Mouse (Mus musculus) hindbrain, postnatal 0 days (tissue): Measurements from ENCODE around the gene Gas2l2. TPM values are rescaled to one million over a fixed set of nuclear protein-coding genes. Genes with fewer than 3 reads are reported as not detected.

Experiments used
- ATAC-seq: fragments of 200-750 bp; cut with Nextera tagmentation; 2 replicates; pipeline ENCODE4 v1.8.0; 2017; ENCODE audit warnings: mild to moderate bottlenecking, moderate TSS enrichment, moderate library complexity
- DNase-seq: peaks from one replicate; pipeline ENCODE4 v3.0.0-alpha.2; 2015; ENCODE audit warnings: low spot score
- H3K27ac ChIP-seq: fragments of 300-500 bp; sonication (generic); 2 replicates; pipeline ENCODE4 v1.5.1; 2014; ENCODE audit warnings: mild to moderate bottlenecking
- H3K27me3 ChIP-seq: fragments of 300-500 bp; sonication (generic); 2 replicates; pipeline ENCODE4 v1.6.1; 2014; ENCODE audit warnings: low read length, mixed read lengths; ENCODE audit not compliant: insufficient read depth
- H3K36me3 ChIP-seq: fragments of 300-500 bp; sonication (generic); 2 replicates; pipeline ENCODE4 v1.6.1; 2014; ENCODE audit warnings: low read length, mixed read lengths; ENCODE audit not compliant: insufficient read depth
- H3K4me1 ChIP-seq: fragments of 300-500 bp; sonication (generic); 2 replicates; pipeline ENCODE4 v1.6.1; 2014; ENCODE audit warnings: antibody characterized with exemption, low read length, mixed read lengths; ENCODE audit not compliant: insufficient read depth
- H3K4me2 ChIP-seq: fragments of 300-500 bp; sonication (generic); 2 replicates; pipeline ENCODE4 v1.6.1; 2014; ENCODE audit warnings: low read depth, mild to moderate bottlenecking, low read length, moderate library complexity, mixed read lengths
- H3K4me3 ChIP-seq: fragments of 300-500 bp; sonication (generic); 2 replicates; pipeline ENCODE4 v1.5.1; 2014; ENCODE audit warnings: low read length
- H3K9ac ChIP-seq: fragments of 300-500 bp; sonication (generic); replicated peaks from 2 replicates; pipeline ENCODE4 v1.6.1; 2014; ENCODE audit warnings: mild to moderate bottlenecking, low read length, moderate library complexity, mixed read lengths
- H3K9me3 ChIP-seq: fragments of 300-500 bp; sonication (generic); 2 replicates; pipeline ENCODE4 v1.6.1; 2016; ENCODE audit warnings: low read length, mixed read lengths
- CTCF ChIP-seq: IDR thresholded peaks from 2 replicates; pipeline ENCODE4 v1.5.1; 2016; ENCODE audit warnings: antibody characterized with exemption, control low read depth, low read depth
- WGBS: fragments of 180-500 bp; shearing (Covaris S2); extraction: QIAGEN DNeasy Blood & Tissue Kit; methylation state at CpG from one replicate; pipeline ENCODE4 v1.1.7; 2014; 5-methylcytosine and 5-hydroxymethylcytosine counted together
- polyA plus RNA-seq: library from polyadenylated mRNA; unstranded; fragments of >200 nt; fragmentation: Nextera tagmentation; extraction: Ambion mirVana; gene quantifications from 2 replicates; pipeline ENCODE4 v1.2.1, GENCODE M21; 2015
- total RNA-seq: library from RNA; depleted of rRNA; stranded (reverse); fragments of >200 nt; gene quantifications from 2 replicates; pipeline ENCODE4 v1.2.3, GENCODE M21; 2014

Gene Gas2l2
- total and polyA plus RNA-seq, 2 experiments from 2014 or later = 0.69 to 1.0 TPM

DNA sequence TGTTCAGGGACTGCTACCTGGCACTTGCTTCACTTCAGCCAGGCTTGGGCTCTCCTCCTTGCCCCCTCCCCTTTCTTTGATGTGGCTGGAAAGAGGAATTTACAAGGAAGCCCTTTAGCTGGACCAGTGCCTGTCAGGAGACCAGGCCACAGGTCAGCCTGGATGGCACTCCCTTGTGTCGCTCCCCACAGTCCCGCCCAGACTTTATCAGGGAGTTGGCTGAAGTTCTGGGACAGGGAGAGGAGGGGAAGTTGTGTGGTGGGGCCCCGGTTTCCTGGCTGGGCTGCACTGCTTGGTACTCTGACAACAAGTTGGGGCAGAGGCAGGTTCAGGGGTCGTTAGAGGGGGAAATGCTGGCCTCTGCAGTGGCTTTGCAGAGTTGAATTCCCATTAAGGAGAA lies 25.3 kb upstream of the Gas2l2 start:
- no peaks in the 10 kb centered on the region for H3K4me1 ChIP-seq
- ATAC-seq (no peak), DNase-seq (no peak)
- no peak overlapping the region for H3K27ac ChIP-seq
- H3K27me3 ChIP-seq = no peaks in the 10 kb centered on the region
- 25% methylated on average over 4 of the region's 4 CpGs for WGBS
- H3K9ac ChIP-seq = no peak overlapping the region
- H3K4me3 ChIP-seq = no peak overlapping the region
- H3K4me2 ChIP-seq = no peak overlapping the region
- no peaks in the 10 kb centered on the region for H3K9me3 ChIP-seq
- no peak for TF ChIP-seq CTCF
- no peaks in the 10 kb centered on the region for H3K36me3 ChIP-seq

GRCm38 (mm10) chr11:83451281-83451680 lies 22.0 kb upstream of the Gas2l2 start:
- no peaks in the 10 kb centered on the region for H3K9me3 ChIP-seq
- no peaks in the 10 kb centered on the region for H3K36me3 ChIP-seq
- H3K27me3 ChIP-seq = no peaks in the 10 kb centered on the region
- H3K4me1 ChIP-seq = no peaks in the 10 kb centered on the region
- H3K27ac ChIP-seq = no peak overlapping the region
- no peak overlapping the region for H3K9ac ChIP-seq
- no peak for TF ChIP-seq CTCF
- H3K4me2 ChIP-seq = no peak overlapping the region
- WGBS = 79% methylated on average over 10 of the region's 10 CpGs
- no peak for DNase-seq
- H3K4me3 ChIP-seq = no peak overlapping the region
- ATAC-seq = no peak

- WGBS = 35% methylated on average over 1 of the region's 1 CpGs
- DNase-seq (no peak), ATAC-seq (no peak)
- no peak overlapping the region for H3K9ac ChIP-seq
- no peak overlapping the region for H3K27ac ChIP-seq
- H3K36me3 ChIP-seq = no peaks in the 10 kb centered on the region
- no peak overlapping the region for H3K4me3 ChIP-seq
- H3K4me1 ChIP-seq = no peaks in the 10 kb centered on the region
- no peak for TF ChIP-seq CTCF
- no peaks in the 10 kb centered on the region for H3K9me3 ChIP-seq
- H3K27me3 ChIP-seq = no peaks in the 10 kb centered on the region
- H3K4me2 ChIP-seq = no peak overlapping the region
These were observed 21.3 kb upstream of the Gas2l2 start for GRCm38 (mm10) chr11:83450550-83450949.

- no peaks in the 10 kb centered on the region for H3K9me3 ChIP-seq
- ATAC-seq = no peak
- H3K27ac ChIP-seq = no peak overlapping the region
- DNase-seq = no peak
- no peak for TF ChIP-seq CTCF
- H3K4me2 ChIP-seq = no peak overlapping the region
- no peak overlapping the region for H3K9ac ChIP-seq
- 65% methylated on average over 4 of the region's 4 CpGs for WGBS
- no peaks in the 10 kb centered on the region for H3K36me3 ChIP-seq
- peaks cover 10% of the 10 kb centered on the region; the same call in 1 of the 2 replicates for H3K27me3 ChIP-seq
- no peak overlapping the region for H3K4me3 ChIP-seq
- H3K4me1 ChIP-seq = no peaks in the 10 kb centered on the region
These were observed 20.0 kb upstream of the Gas2l2 start for GRCm38 (mm10) chr11:83449298-83449697.

GRCm38 (mm10) chr11:83448927-83449236 lies 19.6 kb upstream of the Gas2l2 start:
- Histone ChIP-seq H3K4me3 (no peak overlapping the region), H3K9me3 (no peaks in the 10 kb centered on the region), H3K27me3 (peaks cover 13% of the 10 kb centered on the region), H3K4me2 (no peak overlapping the region), H3K9ac (no peak overlapping the region), H3K27ac (no peak overlapping the region), H3K36me3 (no peaks in the 10 kb centered on the region), H3K4me1 (no peaks in the 10 kb centered on the region)
- TF ChIP-seq CTCF = no peak
- peak; percentile 42 for DNase-seq
- ATAC-seq = no peak

DNA sequence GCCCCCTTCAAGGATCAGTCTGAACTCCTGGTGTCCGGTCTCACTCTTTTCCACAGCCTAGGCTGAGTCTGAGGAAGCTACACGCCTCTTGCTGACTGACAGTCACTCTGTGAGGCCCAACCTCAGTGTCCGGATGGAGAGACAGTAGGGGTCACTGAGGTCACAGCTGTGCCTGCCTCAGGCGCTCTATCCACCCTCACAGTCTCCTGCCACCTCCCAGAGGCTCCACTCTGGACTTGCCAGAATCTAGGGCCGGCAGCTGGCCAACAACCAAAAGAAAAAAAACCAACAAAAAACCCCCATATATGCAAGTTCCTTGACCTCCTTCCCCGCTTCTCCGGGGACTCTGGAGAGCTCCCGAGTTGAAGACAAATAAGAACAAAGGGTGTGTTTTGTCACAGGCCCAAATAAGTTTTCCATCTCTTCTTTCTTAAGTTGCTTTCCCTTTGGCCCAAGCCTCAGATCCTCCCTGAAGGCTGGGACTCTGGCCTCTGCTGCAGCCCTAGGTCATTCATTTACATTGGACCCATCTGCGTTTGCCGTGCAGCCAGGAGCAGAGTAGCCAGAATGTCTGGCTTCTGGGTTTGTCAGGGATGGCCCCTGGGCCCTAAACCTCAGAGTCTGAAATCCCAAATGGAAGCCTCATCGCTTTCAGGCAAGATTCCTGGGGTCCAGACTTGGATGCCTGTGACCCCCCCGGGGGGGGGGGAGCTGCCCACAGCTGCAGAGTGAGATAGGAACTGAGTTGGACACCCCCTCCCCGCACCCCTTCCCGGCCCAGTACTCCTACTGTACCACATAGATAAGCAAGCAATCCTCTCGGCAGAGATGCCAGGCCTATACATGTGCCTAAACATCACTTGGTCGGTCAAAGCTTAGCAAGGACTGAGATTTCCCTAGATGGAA lies 19.0 kb upstream of the Gas2l2 start:
- DNase-seq (no peak), ATAC-seq (no peak)
- Histone ChIP-seq H3K9ac (no peak overlapping the region), H3K36me3 (no peaks in the 10 kb centered on the region), H3K4me1 (no peaks in the 10 kb centered on the region), H3K4me3 (no peak overlapping the region), H3K9me3 (no peaks in the 10 kb centered on the region), H3K4me2 (no peak overlapping the region), H3K27ac (peak overlapping the region; percentile 38; the same call in 1 of the 2 replicates), H3K27me3 (peaks cover 19% of the 10 kb centered on the region)
- WGBS = 35% methylated on average over 16 of the region's 16 CpGs
- TF ChIP-seq CTCF = no peak

DNA sequence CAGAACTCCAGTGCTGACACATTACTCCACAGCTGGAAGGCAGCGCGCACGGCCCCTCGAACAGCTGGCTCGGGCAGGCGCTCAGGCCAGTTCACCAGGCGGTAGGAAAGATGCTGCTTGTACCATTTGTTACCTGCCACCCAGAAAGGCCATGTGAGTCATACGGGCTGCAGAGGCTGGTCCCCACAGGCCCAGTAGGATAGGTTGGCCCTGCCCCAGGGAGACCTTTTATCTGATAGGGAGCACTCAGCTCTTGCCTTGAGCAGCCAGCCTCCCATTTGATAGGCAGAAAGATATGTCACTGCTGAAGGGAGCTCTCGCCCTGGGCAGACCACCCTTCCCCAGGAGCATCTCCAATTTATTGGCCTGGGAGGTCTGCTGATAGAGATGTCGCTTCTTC lies 18.4 kb upstream of the Gas2l2 start:
- Histone ChIP-seq H3K4me2 (no peak overlapping the region), H3K27ac (no peak overlapping the region), H3K36me3 (no peaks in the 10 kb centered on the region), H3K9me3 (no peaks in the 10 kb centered on the region), H3K9ac (no peak overlapping the region), H3K27me3 (peaks cover 20% of the 10 kb centered on the region), H3K4me3 (no peak overlapping the region), H3K4me1 (no peaks in the 10 kb centered on the region)
- ATAC-seq = no peak
- no peak for TF ChIP-seq CTCF
- 72% methylated on average over 10 of the region's 10 CpGs for WGBS
- DNase-seq = no peak
